Mouse (Mus musculus): Measurements from ENCODE around the gene Fam19a5.

The Fam19a5 gene

DNA sequence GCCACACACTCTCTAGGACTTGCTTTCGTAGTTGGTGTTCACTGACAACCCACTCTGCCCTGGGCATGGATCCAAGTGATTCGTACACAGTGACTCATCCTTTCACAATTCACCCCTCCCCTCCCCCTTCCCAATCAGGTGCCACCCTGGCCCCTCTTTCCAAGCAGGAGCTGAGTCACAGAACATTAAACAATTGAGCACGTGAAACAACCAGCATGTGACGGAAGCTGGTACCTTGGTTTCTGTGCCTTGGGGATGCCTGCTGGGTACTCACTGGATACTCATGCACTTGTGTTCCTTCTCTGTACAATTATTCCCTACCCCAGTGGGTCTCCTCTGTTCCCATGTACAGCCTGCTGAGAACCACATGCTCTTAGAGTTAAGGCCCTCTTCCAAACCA, 53.0 kb downstream of the Fam19a5 start:
- DNase-seq, result peak; percentile 48

DNA sequence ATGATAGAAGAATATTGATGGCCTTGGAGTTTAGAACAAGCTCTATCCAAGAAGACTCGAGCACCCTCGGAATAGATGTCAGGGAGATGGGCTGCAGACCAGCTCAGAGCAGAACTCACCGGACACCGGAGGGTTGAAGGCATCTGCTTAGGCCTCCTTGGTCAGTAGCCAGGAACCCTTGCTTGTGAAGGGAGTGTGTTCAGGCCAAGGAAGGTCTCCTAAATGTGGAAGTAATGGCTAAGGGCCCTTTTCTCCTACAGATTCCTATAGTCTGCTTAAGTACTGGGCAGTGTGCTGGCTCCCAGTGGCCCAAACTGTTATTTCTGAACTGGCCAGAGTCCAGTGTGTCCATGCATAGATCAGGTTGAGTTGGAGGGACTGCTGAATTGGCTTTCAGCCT, 53.7 kb downstream of the Fam19a5 start:
- DNase-seq, result no peak

DNA sequence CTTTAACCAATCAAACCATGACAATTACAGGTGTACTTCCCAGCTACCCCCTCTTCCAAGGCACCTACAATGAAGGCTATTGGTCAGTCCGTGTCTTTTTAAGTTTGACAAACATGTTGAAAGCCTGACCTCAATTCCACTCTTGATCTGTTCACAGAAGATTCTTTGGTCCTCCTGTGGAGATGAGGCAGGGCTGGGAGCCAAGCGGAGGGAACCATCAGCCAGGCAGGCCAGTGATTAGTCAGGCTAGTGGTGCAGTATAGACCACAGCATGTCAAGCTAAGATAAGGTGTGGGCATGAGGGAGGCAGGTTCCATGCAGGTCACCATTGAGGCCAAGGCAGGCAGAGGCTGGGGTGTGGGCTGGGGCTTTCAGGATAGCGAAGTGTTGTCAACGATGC, 54.5 kb downstream of the Fam19a5 start:
- no peak for DNase-seq

DNA sequence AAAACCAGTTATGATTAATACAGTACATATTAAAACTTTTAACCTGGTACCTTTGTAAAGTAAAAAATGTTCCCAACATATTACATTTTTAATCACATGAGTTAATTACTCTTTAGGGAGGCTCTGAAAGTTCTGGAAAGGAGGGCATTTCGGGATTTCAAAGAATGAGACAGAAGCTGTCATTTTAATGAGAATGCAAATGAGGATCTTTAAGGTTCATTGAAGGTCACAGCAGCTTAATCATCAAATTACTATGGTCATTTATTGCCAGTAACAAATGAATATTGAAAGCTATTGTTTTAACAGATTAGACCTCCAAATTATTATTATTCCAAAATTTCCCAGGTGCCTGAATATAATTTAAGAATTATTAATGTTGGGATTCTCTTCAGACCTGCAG, 59.2 kb downstream of the Fam19a5 start:
- DNase-seq, result no peak

- DNase-seq, result no peak
Observed at GRCm38 (mm10) chr15:87605504-87606280, 61.6 kb downstream of the Fam19a5 start.

- DNase-seq, result no peak
Observed at GRCm38 (mm10) chr15:87606702-87607101, 62.6 kb downstream of the Fam19a5 start.

- DNase-seq, result no peak
Observed at GRCm38 (mm10) chr15:87609236-87609635, 65.1 kb downstream of the Fam19a5 start.

GRCm38 (mm10) chr15:87623966-87624609, 80.0 kb downstream of the Fam19a5 start:
- peak; percentile 91 for DNase-seq

DNA sequence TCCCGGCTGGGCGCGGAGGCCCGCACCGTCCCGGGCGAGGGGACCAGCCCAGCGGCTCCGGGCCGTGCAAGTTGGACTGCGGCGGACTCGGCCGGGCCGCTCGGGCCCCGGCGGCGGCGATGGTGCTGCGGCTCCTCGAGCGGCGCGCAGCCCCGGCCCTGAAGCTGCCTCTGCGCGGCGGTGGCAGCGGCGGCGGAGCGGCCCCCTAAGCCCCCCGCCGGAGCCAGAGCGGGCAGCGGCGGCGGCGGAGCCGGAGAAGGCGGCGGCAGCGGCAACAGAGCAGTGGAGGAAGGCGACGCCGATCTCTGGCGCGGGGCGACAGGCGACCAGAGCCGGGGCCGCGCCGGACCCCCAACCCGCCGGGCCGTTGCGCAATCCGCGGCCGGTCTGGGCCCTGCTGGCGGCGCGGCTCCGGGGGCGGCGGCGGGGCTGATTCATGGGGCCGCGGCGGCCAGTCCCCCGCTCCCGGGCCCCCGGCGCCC, 80.6 kb downstream of the Fam19a5 start:
- DNase-seq, result no peak

DNA sequence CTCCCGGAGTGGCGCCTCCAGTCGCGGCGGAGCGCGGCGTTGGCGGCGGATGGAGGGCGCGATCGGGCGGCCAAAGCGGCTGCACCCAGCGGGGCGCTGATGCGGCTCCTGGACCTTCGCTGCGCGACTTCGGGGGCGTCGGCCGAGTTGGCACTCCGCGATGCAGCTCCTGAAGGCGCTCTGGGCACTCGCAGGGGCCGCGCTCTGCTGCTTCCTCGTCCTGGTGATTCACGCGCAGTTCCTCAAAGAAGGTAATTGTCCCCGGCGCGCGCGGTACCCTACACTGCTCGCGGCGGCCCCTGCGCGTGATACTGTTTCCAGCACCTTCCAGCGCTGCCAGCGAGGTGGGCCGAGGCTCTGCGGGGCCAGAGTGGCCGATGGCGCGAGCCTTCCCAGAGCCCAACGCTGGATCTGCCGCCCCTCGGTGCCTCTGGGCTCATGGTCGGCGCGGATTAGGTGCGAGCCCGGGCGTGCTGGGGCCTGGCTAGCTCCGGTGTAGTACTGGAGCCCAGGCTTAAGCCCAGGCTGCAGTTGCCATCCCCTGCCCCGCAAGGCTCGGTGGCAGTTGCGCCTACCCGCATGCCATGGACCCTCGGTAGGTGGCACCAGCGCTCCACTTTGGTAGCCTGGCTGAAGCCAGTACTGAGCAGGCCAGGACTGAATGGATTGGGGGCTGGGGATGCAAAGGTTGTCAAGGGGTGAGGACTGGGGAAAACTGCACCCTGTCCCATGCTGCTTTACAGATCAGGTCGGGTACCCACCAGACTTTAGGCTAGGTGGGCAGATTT, 81.3 kb downstream of the Fam19a5 start:
- DNase-seq, result peak; percentile 89

DNA sequence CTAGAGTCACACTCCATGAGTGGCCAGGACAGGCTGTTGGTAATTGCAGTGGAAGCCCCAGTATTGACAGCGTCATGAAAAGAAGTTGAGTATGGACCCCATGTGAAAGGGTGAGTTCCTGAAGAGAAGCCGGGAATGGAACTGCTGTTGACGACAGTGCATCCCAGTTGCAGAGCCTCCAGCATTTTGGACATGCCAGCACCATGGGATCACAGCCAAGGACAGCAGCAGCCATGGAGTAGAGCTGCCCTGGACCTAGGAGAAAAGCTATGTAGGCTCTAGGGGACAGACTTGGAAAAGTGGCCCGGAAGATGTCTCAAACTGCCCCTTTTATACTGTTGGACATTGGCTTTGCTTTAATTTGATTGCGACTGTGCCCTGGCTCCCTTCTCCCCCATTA, 91.2 kb downstream of the Fam19a5 start:
- DNase-seq, result no peak

GRCm38 (mm10) chr15:87636407-87636806, 92.3 kb downstream of the Fam19a5 start:
- DNase-seq, result no peak

GRCm38 (mm10) chr15:87637234-87637633, 93.1 kb downstream of the Fam19a5 start:
- DNase-seq, result no peak

DNA sequence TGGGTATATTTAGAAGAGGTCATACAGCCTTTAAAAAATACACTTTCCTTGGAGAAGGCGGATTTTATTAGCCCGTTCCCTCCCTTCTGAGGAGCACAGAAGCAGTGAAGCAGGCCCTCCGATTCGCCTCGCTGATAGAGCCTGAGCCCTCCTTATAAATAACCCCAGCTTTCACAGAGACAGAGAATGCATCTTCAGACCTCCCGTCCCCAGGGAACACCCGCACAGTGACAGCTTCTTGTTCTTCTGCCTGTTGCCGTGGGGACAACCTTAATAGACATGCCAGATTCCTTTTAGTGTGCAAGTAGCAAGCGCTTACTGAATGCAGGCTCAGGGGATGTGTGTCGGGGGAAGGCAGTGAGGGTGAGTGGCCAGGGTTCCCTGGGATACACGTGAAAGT, 94.2 kb downstream of the Fam19a5 start:
- DNase-seq, result no peak

GRCm38 (mm10) chr15:87646313-87647061, 102.4 kb downstream of the Fam19a5 start:
- peak; percentile 15 for DNase-seq

DNA sequence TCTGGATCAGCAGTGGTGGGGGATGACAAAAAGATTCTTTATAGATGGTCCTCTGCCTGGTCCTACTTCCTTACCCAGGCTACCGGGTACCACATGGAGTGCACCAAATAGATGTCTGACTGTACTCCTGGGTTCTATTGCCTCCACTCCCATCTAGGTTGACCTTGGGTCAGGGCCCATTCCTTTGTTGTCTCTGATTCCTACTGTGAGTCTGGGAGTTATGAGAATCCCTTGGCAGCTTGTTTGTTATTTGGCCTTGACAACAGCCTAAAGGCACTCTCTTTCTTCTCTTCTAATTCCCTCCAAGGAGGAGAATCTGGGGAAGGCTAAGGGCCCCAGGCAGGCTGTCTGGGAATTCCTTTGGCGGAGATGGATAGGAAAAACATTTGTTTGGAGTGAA, 105.6 kb downstream of the Fam19a5 start:
- DNase-seq, result no peak

GRCm38 (mm10) chr15:87654551-87654950, 110.5 kb downstream of the Fam19a5 start:
- no peak for DNase-seq

DNA sequence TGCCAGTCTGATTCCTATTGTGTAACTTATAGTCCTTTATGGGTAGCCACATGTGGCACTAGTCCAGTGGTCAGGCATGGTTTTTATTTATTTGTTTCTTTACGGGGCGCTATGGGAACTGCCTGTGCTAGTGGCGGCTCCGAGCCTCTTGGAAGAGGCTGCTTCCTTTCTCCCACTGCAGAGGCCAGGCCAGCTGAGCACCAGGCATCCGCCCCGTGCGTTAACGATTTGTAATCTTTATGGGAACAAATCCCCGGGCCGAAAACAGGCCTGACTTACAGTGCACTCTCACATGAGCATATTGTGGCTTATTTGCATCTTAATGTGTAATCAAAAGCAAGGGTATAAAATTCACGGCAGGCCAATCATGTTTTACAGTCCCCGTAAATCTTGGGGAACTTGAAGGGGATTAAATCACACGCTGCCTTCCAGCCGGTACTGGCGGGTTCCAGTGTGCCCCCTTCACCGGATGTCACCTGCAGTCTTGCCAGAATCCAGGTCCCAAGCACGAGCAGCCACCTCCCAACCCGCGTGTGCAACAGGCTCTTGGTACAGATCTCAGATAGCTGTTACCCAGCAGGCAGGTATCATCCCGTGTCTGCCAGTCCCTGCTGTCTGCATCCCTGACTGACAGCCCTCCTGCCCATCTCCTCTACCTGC, 112.5 kb downstream of the Fam19a5 start:
- no peak for DNase-seq

DNA sequence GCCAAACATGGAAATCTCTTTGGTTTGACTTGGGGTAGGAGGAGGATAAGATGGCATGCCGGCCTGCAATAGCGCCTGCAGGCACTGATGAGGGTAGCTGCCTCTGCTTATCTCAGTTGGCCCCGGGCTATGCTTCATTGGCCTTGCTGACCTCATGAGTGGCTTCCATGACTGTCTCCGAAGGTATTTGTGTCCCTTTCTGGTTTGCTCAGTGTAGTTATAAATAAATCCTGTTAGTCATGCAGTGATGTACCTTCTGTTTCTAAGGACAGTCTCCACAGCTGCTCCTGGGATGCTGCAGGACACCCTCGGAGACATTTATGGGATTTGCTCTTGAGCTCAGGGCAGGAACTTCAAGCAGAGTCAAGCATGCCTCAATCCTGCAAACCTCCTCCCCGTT, 115.6 kb downstream of the Fam19a5 start:
- no peak for DNase-seq

GRCm38 (mm10) chr15:87661954-87662353, 117.9 kb downstream of the Fam19a5 start:
- no peak for DNase-seq

GRCm38 (mm10) chr15:87666041-87666750, 122.1 kb downstream of the Fam19a5 start:
- DNase-seq, result peak; percentile 55

- no peak for DNase-seq
Observed at GRCm38 (mm10) chr15:87667416-87667815, 123.3 kb downstream of the Fam19a5 start.

Data from cerebellum, adult 11 months (tissue).